12 mouse cellular contexts compared by ENCODE assay signal in genomic region chr2:34546176-34546677, GRCm38 (mm10).
DNase-seq lines count a peak whose midpoint lies in the region; ATAC-seq lines count a peak whose summit lies in the region.
"Had no signal": no experiment of that assay in that cellular context is flagged by ENCODE, and none has a peak within 500 bp of the region (broad histone marks: within the 10 kb centered on the region; RNA-seq: fewer than 3 reads in every experiment).

No protein-coding gene starts in this region.

- 69% methylated on average over 3 of the region's 3 CpGs for WGBS in embryonic facial prominence, embryonic 14.5 days
- whole genome bisulfite sequencing in embryonic facial prominence, embryonic 10.5 days, result 87% methylated on average over 3 of the region's 3 CpGs
- 89% methylated on average over 3 of the region's 3 CpGs for WGBS in midbrain, embryonic 14.5 days
- WGBS in midbrain, embryonic 16.5 days, result 70% methylated on average over 3 of the region's 3 CpGs

- H3K9me3 ChIP-seq in embryonic facial prominence, embryonic 14.5 days (ENCODE audit: control insufficient read depth, low read length), result no peaks in the 10 kb centered on the region
- no peaks in the 10 kb centered on the region for H3K9me3 ChIP-seq in embryonic facial prominence, embryonic 10.5 days
- no peaks in the 10 kb centered on the region for H3K9me3 ChIP-seq in midbrain, embryonic 14.5 days (ENCODE audit: control insufficient read depth, low read length)
- no peaks in the 10 kb centered on the region for H3K9me3 ChIP-seq in midbrain, embryonic 16.5 days (replicated peaks; ENCODE audit: control insufficient read depth, low read length, poor library complexity, severe bottlenecking)
- H3K9me3 ChIP-seq: G1E had no signal

- no peaks in the 10 kb centered on the region for H3K4me1 ChIP-seq in embryonic facial prominence, embryonic 14.5 days (ENCODE audit: control insufficient read depth, insufficient read depth, low read length)
- peaks cover 9% of the 10 kb centered on the region for H3K4me1 ChIP-seq in embryonic facial prominence, embryonic 10.5 days
- H3K4me1 ChIP-seq in midbrain, embryonic 14.5 days (ENCODE audit: control insufficient read depth, insufficient read depth, low read length), result peaks cover 2% of the 10 kb centered on the region; the same call in 1 of the 2 replicates
- 0 out of 2 replicates have a peak, but pooled peaks cover 2% of the 10 kb centered on the region for H3K4me1 ChIP-seq in midbrain, embryonic 16.5 days (ENCODE audit: control insufficient read depth, insufficient read depth, low read length)

- H3K4me2 ChIP-seq in embryonic facial prominence, embryonic 14.5 days (ENCODE audit: low read depth, low read length), result no peak overlapping the region
- no peak overlapping the region for H3K4me2 ChIP-seq in midbrain, embryonic 14.5 days (ENCODE audit: low read length)
- no peak overlapping the region for H3K4me2 ChIP-seq in midbrain, embryonic 16.5 days (ENCODE audit: low read length)
- H3K4me2 ChIP-seq: heart, embryonic 11.5 days had no signal

- ATAC-seq in embryonic facial prominence, embryonic 14.5 days (ENCODE audit: low read depth), result no peak
- ATAC-seq in midbrain, embryonic 14.5 days (ENCODE audit: low FRiP score, low TSS enrichment), result no peak
- no peak; the same call in 1 of the 2 replicates for ATAC-seq in midbrain, embryonic 16.5 days

- peak; percentile 33 for DNase-seq in embryonic facial prominence, embryonic 14.5 days (ENCODE audit: low spot score)
- DNase-seq in embryonic facial prominence, embryonic 10.5 days (ENCODE audit: low spot score), result no peak
- DNase-seq in midbrain, embryonic 14.5 days, result peak; percentile 23
- peak; percentile 35 to 72 for DNase-seq in left cerebral cortex, adult 9 months (ENCODE audit: low spot score in 2 of 2)
- peak; percentile 71 for DNase-seq in telencephalon, adult 2 months (ENCODE audit: low read depth, low spot score)
- DNase-seq in retina, embryonic 14.5 days (ENCODE audit: low spot score), result no peak
- no peak for DNase-seq in urinary bladder, adult 2 months (ENCODE audit: low spot score)
- DNase-seq: liver; lung, postnatal 4 days had no signal

- no peaks in the 10 kb centered on the region for H3K27me3 ChIP-seq in embryonic facial prominence, embryonic 14.5 days (replicated peaks; ENCODE audit: control insufficient read depth, insufficient read depth, low read length)
- no peaks in the 10 kb centered on the region for H3K27me3 ChIP-seq in embryonic facial prominence, embryonic 10.5 days (replicated peaks; ENCODE audit: low read depth, poor library complexity, severe bottlenecking)
- no peaks in the 10 kb centered on the region for H3K27me3 ChIP-seq in midbrain, embryonic 14.5 days (ENCODE audit: control insufficient read depth, insufficient read depth, low read length)
- H3K27me3 ChIP-seq in midbrain, embryonic 16.5 days (ENCODE audit: control insufficient read depth, insufficient read depth, low read depth, low read length), result no peaks in the 10 kb centered on the region

- no peak overlapping the region for H3K27ac ChIP-seq in embryonic facial prominence, embryonic 14.5 days (replicated peaks; ENCODE audit: low read depth, low read length)
- H3K27ac ChIP-seq in embryonic facial prominence, embryonic 10.5 days (replicated peaks), result no peak overlapping the region
- H3K27ac ChIP-seq in midbrain, embryonic 14.5 days (replicated peaks; ENCODE audit: low read depth, low read length), result no peak overlapping the region
- H3K27ac ChIP-seq in midbrain, embryonic 16.5 days (ENCODE audit: low read length), result no peak overlapping the region

- no peak overlapping the region for H3K4me3 ChIP-seq in embryonic facial prominence, embryonic 14.5 days (ENCODE audit: low read depth, low read length)
- H3K4me3 ChIP-seq in embryonic facial prominence, embryonic 10.5 days, result no peak overlapping the region
- H3K4me3 ChIP-seq in midbrain, embryonic 14.5 days (replicated peaks; ENCODE audit: low read depth, low read length), result no peak overlapping the region
- H3K4me3 ChIP-seq in midbrain, embryonic 16.5 days (ENCODE audit: low read depth, low read length), result no peak overlapping the region

- no peaks in the 10 kb centered on the region for H3K36me3 ChIP-seq in embryonic facial prominence, embryonic 14.5 days (ENCODE audit: control insufficient read depth, insufficient read depth, low read length)
- H3K36me3 ChIP-seq in embryonic facial prominence, embryonic 10.5 days (replicated peaks), result no peaks in the 10 kb centered on the region
- H3K36me3 ChIP-seq in midbrain, embryonic 14.5 days (ENCODE audit: control insufficient read depth, insufficient read depth, low read length), result no peaks in the 10 kb centered on the region
- no peaks in the 10 kb centered on the region for H3K36me3 ChIP-seq in midbrain, embryonic 16.5 days (ENCODE audit: control insufficient read depth, insufficient read depth, low read length)

- H3K9ac ChIP-seq in embryonic facial prominence, embryonic 14.5 days (ENCODE audit: low read depth, low read length), result no peak overlapping the region
- no peak overlapping the region for H3K9ac ChIP-seq in midbrain, embryonic 14.5 days (replicated peaks; ENCODE audit: low read length)
- no peak overlapping the region for H3K9ac ChIP-seq in midbrain, embryonic 16.5 days (ENCODE audit: low read depth, low read length)

Comparison
In these comparisons a context has a peak if more than half of its experiments do, and no peak if none do; other contexts are left out.
1. DNase-seq: peak in embryonic facial prominence, embryonic 14.5 days (single experiment), midbrain, embryonic 14.5 days (single experiment), left cerebral cortex, adult 9 months (2 of 2) and telencephalon, adult 2 months (single experiment); none in embryonic facial prominence, embryonic 10.5 days (single experiment), retina, embryonic 14.5 days (single experiment) and urinary bladder, adult 2 months (single experiment).